Mouse (Mus musculus) yolk sac, embryonic 10.5 days (tissue): ENCODE data around the gene Irx2.

Experiments used
- DNase-seq: peaks from one replicate; pipeline ENCODE4 v3.0.0-alpha.2; 2017; ENCODE audit warnings: low spot score

Irx2 gene

DNA sequence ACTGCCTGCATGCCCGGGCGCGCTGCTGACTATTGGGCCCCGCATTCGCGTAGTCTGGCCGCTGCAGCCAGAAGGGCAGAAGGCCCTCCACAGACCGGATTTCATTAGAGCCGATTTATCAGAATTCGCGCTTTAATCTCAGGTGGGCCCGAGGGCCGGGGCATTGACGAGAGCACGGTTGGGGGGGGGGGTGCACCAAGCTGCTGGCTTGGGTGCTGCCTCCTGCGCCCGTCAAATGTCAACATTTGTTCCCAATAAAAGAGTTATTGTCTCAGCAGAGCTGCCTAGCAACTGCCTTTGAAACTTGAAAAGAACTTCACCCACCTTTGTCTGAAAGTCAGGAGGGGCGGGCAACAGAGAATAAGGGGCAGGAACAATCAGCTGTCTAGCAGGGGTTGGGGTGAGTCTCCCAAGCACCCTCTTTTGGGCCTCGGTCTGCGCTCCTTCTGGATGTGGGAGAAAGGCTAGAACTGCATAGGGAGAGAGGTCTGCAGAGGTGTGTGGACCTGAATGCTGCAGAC lies 7.8 kb downstream of the Irx2 start:
- no peak for DNase-seq

DNA sequence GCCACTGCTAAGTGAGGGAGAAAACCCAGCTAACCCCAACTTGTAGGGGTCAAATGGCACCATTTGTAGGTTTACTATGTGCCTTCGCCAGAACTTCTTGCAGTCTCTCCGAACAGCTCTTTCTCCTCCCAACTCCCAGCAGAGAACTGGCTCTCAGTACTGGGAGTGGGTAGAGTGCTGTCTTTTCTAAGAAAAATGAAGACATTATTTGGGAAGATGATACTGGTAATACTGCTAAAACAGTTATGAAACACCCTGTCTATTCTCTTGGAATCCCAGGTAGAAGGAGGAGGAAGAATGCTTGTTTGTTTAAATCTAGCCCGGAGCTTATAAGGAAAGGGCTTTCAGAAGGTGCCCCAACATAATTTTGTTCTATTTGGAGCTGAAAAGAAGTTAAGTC lies 8.9 kb downstream of the Irx2 start:
- no peak for DNase-seq

DNA sequence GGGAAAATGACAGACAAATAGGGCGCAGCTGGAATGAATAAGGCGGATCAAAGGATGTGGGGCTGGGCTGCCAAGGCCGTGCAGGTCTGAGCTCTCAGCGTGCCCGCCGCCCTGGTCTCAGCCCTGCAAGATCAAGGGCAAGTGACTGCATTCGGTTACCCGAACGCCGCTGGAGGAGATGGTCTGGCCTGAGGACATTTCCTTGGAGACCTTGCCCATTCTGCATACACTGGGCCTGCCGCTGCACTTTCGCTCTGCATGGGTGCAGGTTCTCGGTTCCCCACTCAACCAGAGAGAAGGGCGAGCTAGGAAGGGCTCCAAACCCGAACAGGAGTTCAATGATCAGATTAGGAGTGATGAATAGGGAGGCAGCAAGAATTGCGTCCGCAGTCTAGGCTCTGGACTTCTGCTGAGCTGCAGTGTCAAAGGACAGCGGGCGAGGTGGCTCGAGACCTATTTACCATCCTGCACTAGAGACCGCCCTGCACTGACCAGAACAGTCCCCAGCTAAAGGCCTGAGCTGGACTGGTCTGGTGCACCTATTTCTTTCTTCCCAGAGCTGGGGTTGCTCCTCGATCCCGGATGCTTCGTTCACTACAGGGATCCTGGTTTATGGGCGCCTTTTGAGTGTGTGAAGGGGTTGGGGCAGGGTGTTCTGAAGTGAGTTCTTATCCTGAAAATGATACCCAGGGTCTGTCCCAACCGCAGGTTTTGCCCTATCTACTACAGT lies 9.9 kb downstream of the Irx2 start:
- DNase-seq = no peak

DNA sequence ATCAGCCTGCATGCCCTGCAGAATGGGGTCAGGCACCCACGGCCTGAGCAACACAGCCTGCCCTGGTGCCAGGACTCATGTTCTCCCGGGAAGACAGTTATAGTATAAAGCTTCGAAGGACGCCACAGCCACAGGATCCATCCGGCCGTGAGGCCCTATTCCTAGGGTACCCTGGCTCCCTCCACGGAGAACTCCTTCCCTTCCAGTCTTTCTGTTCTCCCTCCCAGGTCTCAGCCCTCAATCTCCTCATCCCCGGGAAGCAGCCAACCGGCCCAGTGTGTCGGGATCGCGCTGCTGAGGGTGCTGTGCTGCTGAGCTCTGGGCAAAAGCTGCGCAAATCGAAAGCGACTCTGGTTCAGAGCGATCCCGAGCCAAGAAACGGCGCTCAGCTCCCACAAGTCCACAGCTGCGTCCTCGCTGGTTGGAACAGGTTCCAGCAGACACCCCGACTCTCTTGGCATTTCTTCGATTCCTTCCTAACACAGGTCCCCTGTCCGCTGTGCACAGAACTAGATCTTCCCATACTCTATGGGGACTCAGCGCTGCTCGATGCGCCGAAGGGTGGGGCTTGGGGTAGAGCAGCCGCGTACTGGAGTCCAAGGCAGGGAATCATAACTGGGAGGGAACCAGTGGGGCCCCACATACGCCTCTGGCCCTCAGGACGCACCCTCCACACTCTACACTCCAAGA lies 11.0 kb downstream of the Irx2 start:
- no peak for DNase-seq

DNA sequence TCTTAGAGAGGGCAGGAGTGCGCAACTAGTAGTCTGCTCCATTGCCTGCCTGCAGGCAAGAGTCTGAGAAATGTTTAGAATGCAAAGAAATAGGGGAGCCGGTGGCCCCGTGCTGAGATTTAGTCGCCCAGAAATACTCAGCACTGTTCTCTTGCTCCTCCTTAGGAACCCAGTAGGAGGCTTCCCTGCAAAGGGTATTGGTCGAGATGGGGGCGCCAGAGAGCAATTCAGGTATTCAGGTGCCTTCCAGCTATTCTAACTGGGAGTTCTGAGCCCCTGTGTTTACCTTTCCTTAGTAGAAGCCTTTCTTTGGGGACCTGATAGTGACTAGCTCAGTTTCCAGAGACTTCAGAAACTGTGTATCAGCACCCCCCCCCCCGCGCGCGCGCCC lies 11.5 kb downstream of the Irx2 start:
- DNase-seq = no peak

DNA sequence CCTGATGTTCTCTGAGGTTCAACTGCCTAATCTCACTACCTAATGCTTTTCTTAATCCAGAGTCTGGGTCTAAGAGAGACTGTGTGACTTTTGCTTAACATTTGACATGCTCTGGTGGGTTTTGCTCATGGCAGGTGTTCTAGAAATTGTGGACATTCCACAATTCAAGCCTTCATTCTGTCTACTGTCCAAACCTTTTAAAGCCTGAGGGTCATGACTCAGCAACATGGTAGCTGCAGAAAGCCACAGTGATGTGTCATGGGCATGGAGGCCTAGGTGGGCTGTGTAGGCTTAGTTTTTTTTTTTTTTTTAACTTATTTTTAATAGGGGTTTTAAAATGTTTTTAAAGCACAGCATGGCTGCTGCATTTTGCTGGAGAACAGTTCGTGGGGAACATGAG lies 27.8 kb downstream of the Irx2 start:
- DNase-seq = no peak

DNA sequence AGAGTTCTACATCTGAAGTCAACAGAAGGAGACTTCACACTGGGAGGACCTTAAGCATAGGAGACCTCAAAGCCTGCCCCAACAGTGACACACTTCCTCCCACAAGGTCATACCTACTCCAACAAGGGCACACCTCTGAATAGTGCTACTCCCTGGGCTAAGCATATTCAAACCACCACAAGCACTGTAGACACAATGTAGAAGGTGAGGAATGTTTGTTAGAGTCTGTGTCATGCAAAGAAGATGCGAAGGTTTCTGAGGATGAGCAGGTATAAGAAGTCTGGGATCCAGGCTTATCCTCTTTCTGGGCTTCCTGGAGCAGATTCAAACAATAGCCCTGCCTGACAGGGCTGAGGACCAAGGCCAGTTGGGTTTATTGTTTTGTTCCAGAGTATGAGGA lies 47.2 kb downstream of the Irx2 start:
- no peak for DNase-seq
